In the genomic region with DNA sequence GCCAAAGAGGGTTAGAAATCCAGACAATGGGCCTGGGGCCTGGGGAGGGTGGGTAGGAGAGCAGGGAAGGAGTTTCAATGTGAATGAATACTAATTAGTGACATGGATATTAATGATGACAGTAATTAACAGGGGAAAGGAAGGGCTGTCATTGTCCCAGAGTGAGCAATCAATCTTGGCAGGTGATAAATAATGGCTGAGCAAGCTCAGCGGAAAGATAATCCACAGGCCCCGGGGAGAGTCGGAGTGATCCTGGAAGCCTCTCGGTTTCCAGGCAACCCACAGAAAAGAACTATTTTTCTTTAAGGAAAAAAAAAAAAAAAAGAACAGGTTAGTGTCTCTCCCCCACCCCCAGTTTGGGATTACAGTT, we compare ENCODE assay signal across 11 mouse cellular contexts.
DNase-seq lines count a peak whose midpoint lies in the region; ATAC-seq lines count a peak whose summit lies in the region.
"Had no signal": no experiment of that assay in that cellular context is flagged by ENCODE, and none has a peak within 500 bp of the region (broad histone marks: within the 10 kb centered on the region; RNA-seq: fewer than 3 reads in every experiment).

No protein-coding gene starts in this region.

- H3K4me3 ChIP-seq in neural tube, embryonic 11.5 days (ENCODE audit: low read depth, low read length) = no peak overlapping the region
- H3K4me3 ChIP-seq in forebrain, embryonic 13.5 days = no peak overlapping the region
- H3K4me3 ChIP-seq: limb, embryonic 13.5 days had no signal

- 10% methylated on average over 4 of the region's 4 CpGs for WGBS in neural tube, embryonic 11.5 days
- 5% methylated on average over 4 of the region's 4 CpGs for WGBS in forebrain, embryonic 13.5 days

- H3K9me3 ChIP-seq in neural tube, embryonic 11.5 days (ENCODE audit: control insufficient read depth, low read length) = no peaks in the 10 kb centered on the region
- no peaks in the 10 kb centered on the region for H3K9me3 ChIP-seq in forebrain, embryonic 13.5 days (replicated peaks)
- H3K9me3 ChIP-seq: limb, embryonic 13.5 days had no signal

- no peaks in the 10 kb centered on the region for H3K36me3 ChIP-seq in neural tube, embryonic 11.5 days (ENCODE audit: control insufficient read depth, insufficient read depth, low read length)
- no peaks in the 10 kb centered on the region for H3K36me3 ChIP-seq in forebrain, embryonic 13.5 days (ENCODE audit: poor library complexity, severe bottlenecking)
- H3K36me3 ChIP-seq: limb, embryonic 13.5 days had no signal

- peak; percentile 69; the same call in 1 of the 2 replicates for ATAC-seq in neural tube, embryonic 11.5 days (ENCODE audit: insufficient read depth, low FRiP score, low TSS enrichment)
- ATAC-seq in forebrain, embryonic 13.5 days = peak; percentile 85
- no peak for ATAC-seq in monocyte, adult 5-6 weeks (replicated peaks; ENCODE audit: insufficient number of reproducible peaks, low FRiP score, low TSS enrichment, poor library complexity, severe bottlenecking)

- H3K27me3 ChIP-seq in neural tube, embryonic 11.5 days (ENCODE audit: control insufficient read depth, insufficient read depth, low read length) = no peaks in the 10 kb centered on the region
- no peaks in the 10 kb centered on the region for H3K27me3 ChIP-seq in forebrain, embryonic 13.5 days
- H3K27me3 ChIP-seq: limb, embryonic 13.5 days had no signal

- H3K4me1 ChIP-seq in neural tube, embryonic 11.5 days (ENCODE audit: control insufficient read depth, insufficient read depth, low read length) = peaks cover 3% of the 10 kb centered on the region; the same call in 1 of the 2 replicates
- peaks cover 49% of the 10 kb centered on the region for H3K4me1 ChIP-seq in forebrain, embryonic 13.5 days

- peak; percentile 47 for DNase-seq in neural tube, embryonic 11.5 days (ENCODE audit: low spot score)
- DNase-seq in neural tube, embryonic 10.5 days (ENCODE audit: extremely low spot score, low spot score) = no peak
- DNase-seq in mesoderm, embryonic 11.5 days (ENCODE audit: low read depth, low spot score) = peak; percentile 49
- peak; percentile 24 for DNase-seq in retina, postnatal 7 days (ENCODE audit: low read depth, low spot score)
- DNase-seq in thymus, postnatal 4 days = no peak
- DNase-seq: lung, postnatal 14 days; right cerebral cortex, postnatal 14 days; thymus, postnatal 36 days had no signal

- H3K4me2 ChIP-seq in neural tube, embryonic 11.5 days (ENCODE audit: low read depth) = peak overlapping the region; percentile 11; the same call in 1 of the 2 replicates
- H3K4me2 ChIP-seq in forebrain, embryonic 13.5 days = peak overlapping the region; percentile 42
- H3K4me2 ChIP-seq: limb, embryonic 13.5 days had no signal

- H3K9ac ChIP-seq in neural tube, embryonic 11.5 days (ENCODE audit: low read length) = no peak overlapping the region
- peak overlapping the region; percentile 17; the same call in 1 of the 2 replicates for H3K9ac ChIP-seq in forebrain, embryonic 13.5 days
- H3K9ac ChIP-seq: limb, embryonic 13.5 days had no signal

- no peak overlapping the region for H3K27ac ChIP-seq in neural tube, embryonic 11.5 days (ENCODE audit: low read depth, low read length)
- peak overlapping the region; percentile 82 for H3K27ac ChIP-seq in forebrain, embryonic 13.5 days
- H3K27ac ChIP-seq: limb, embryonic 13.5 days had no signal

Comparison
In these comparisons a context has a peak if more than half of its experiments do, and no peak if none do; other contexts are left out.
1. DNase-seq: peak in neural tube, embryonic 11.5 days (single experiment), mesoderm, embryonic 11.5 days (single experiment) and retina, postnatal 7 days (single experiment); none in neural tube, embryonic 10.5 days (single experiment) and thymus, postnatal 4 days (single experiment).